Mouse (Mus musculus) lung, embryonic 16.5 days (tissue): ENCODE results near the gene Gpr35. TPM values are rescaled to one million over a fixed set of nuclear protein-coding genes. Genes with fewer than 3 reads are reported as not detected.

Source experiments
- ATAC-seq: fragments of 200-750 bp; cut with Nextera tagmentation; 2 replicates; pipeline ENCODE4 v1.8.0; 2017; ENCODE audit warnings: low read depth, mild to moderate bottlenecking, moderate library complexity
- H3K27ac ChIP-seq: fragments of 300-500 bp; sonication (generic); 2 replicates; pipeline ENCODE4 v1.5.1; 2014; ENCODE audit warnings: mild to moderate bottlenecking, control low read depth, low read length
- H3K27me3 ChIP-seq: fragments of 300-500 bp; sonication (generic); 2 replicates; pipeline ENCODE4 v1.6.1; 2014; ENCODE audit warnings: low read depth, low read length, mixed read lengths; ENCODE audit not compliant: control insufficient read depth, insufficient read depth
- H3K36me3 ChIP-seq: fragments of 300-500 bp; sonication (generic); 2 replicates; pipeline ENCODE4 v1.6.1; 2014; ENCODE audit warnings: low read length; ENCODE audit not compliant: control insufficient read depth, insufficient read depth
- H3K4me1 ChIP-seq: fragments of 300-500 bp; sonication (generic); replicated peaks from 2 replicates; pipeline ENCODE4 v1.6.1; 2014; ENCODE audit warnings: low read length, mixed read lengths; ENCODE audit not compliant: control insufficient read depth, insufficient read depth
- H3K4me2 ChIP-seq: fragments of 300-500 bp; sonication (generic); 2 replicates; pipeline ENCODE4 v1.6.1; 2014; ENCODE audit warnings: low read depth, low read length, control low read depth
- H3K4me3 ChIP-seq: fragments of 300-500 bp; sonication (generic); 2 replicates; pipeline ENCODE4 v1.5.1; 2014; ENCODE audit warnings: mild to moderate bottlenecking, low read length, control low read depth
- H3K9ac ChIP-seq: fragments of 300-500 bp; sonication (generic); 2 replicates; pipeline ENCODE4 v1.6.1; 2014; ENCODE audit warnings: low read length, control low read depth
- H3K9me3 ChIP-seq: fragments of 300-500 bp; sonication (generic); 2 replicates; pipeline ENCODE4 v1.6.1; 2016; ENCODE audit warnings: low read length; ENCODE audit not compliant: control insufficient read depth
- WGBS: fragments of 180-500 bp; shearing (Covaris S2); extraction: QIAGEN DNeasy Blood & Tissue Kit; methylation state at CpG from one replicate; pipeline ENCODE4 v1.1.7; 2014; 5-methylcytosine and 5-hydroxymethylcytosine counted together
- polyA plus RNA-seq: library from polyadenylated mRNA; unstranded; fragments of >200 nt; fragmentation: Nextera tagmentation; extraction: Ambion mirVana; gene quantifications from 2 replicates; pipeline ENCODE4 v1.2.1, GENCODE M21; 2015

Gene Gpr35
- polyA plus RNA-seq = 0.46 and 0.52 TPM in 2 replicates

- Histone ChIP-seq H3K4me1 (no peaks in the 10 kb centered on the region), H3K36me3 (peaks cover 7% of the 10 kb centered on the region), H3K9ac (no peak within 1 kb of the TSS), H3K4me2 (no peak within 1 kb of the TSS), H3K27me3 (no peaks in the 10 kb centered on the region), H3K9me3 (no peaks in the 10 kb centered on the region), H3K27ac (no peak within 1 kb of the TSS), H3K4me3 (no peak within 1 kb of the TSS)
- ATAC-seq = no peak
- WGBS = 39% methylated on average over 5 of the region's 5 CpGs
These were observed at the start of gene Gpr35 for GRCm38 (mm10) chr1:92950607-92951006. TSS of gene Gpr35 (plus strand) at chr1:92950865.

GRCm38 (mm10) chr1:92902786-92903185 is 47.9 kb upstream of the Gpr35 start, which contains the start of gene Ankmy1:
TSS of gene Ankmy1 (minus strand) at chr1:92902906.
- no peaks in the 10 kb centered on the region; the same call in 1 of the 2 replicates for H3K27me3 ChIP-seq
- no peak within 1 kb of the TSS for H3K27ac ChIP-seq
- H3K4me3 ChIP-seq = peak within 1 kb of the TSS; percentile 12
- H3K9ac ChIP-seq = no peak within 1 kb of the TSS
- peak; percentile 55 for ATAC-seq
- H3K4me1 ChIP-seq = peaks cover 12% of the 10 kb centered on the region
- no peaks in the 10 kb centered on the region for H3K36me3 ChIP-seq
- H3K4me2 ChIP-seq = peak within 1 kb of the TSS; percentile 54
- WGBS = 1% methylated on average over 15 of the region's 15 CpGs
- no peaks in the 10 kb centered on the region for H3K9me3 ChIP-seq

GRCm38 (mm10) chr1:92903627-92904026 is 47.0 kb upstream of the Gpr35 start:
- Histone ChIP-seq H3K36me3 (no peaks in the 10 kb centered on the region), H3K4me1 (peaks cover 15% of the 10 kb centered on the region), H3K27me3 (no peaks in the 10 kb centered on the region; the same call in 1 of the 2 replicates), H3K27ac (no peak overlapping the region), H3K4me2 (no peak overlapping the region), H3K4me3 (no peak overlapping the region), H3K9me3 (no peaks in the 10 kb centered on the region), H3K9ac (no peak overlapping the region)
- WGBS = 54% methylated on average over 4 of the region's 4 CpGs
- no peak for ATAC-seq

GRCm38 (mm10) chr1:92905703-92906310 is 44.9 kb upstream of the Gpr35 start:
- ATAC-seq = no peak
- Histone ChIP-seq H3K4me3 (no peak overlapping the region), H3K36me3 (no peaks in the 10 kb centered on the region)

GRCm38 (mm10) chr1:92906779-92907631 is 43.7 kb upstream of the Gpr35 start, which contains the start of gene Dusp28:
TSS of gene Dusp28 (plus strand) at chr1:92906981.
- peak within 1 kb of the TSS; percentile 87 for H3K4me2 ChIP-seq
- under 1% methylated on average over 66 of the region's 81 CpGs for WGBS
- peak within 1 kb of the TSS; percentile 83 for H3K9ac ChIP-seq
- H3K36me3 ChIP-seq = no peaks in the 10 kb centered on the region
- peak within 1 kb of the TSS; percentile 93 for H3K27ac ChIP-seq
- peak within 1 kb of the TSS; percentile 82 for H3K4me3 ChIP-seq
- no peaks in the 10 kb centered on the region for H3K9me3 ChIP-seq
- H3K27me3 ChIP-seq = no peaks in the 10 kb centered on the region; the same call in 1 of the 2 replicates
- peaks cover 28% of the 10 kb centered on the region for H3K4me1 ChIP-seq
- ATAC-seq = peak; percentile 89

More at GRCm38 (mm10) chr1:92905703-92906310, 44.9 kb upstream of the Gpr35 start:
- WGBS = 87% methylated on average over 2 of the region's 2 CpGs
- H3K9ac ChIP-seq = no peak overlapping the region
- no peak overlapping the region for H3K27ac ChIP-seq
- no peaks in the 10 kb centered on the region; the same call in 1 of the 2 replicates for H3K27me3 ChIP-seq
- no peak overlapping the region for H3K4me2 ChIP-seq
- peaks cover 22% of the 10 kb centered on the region for H3K4me1 ChIP-seq
- H3K9me3 ChIP-seq = no peaks in the 10 kb centered on the region

- Histone ChIP-seq H3K27me3 (no peaks in the 10 kb centered on the region), H3K4me2 (peak overlapping the region; percentile 87), H3K4me1 (peaks cover 33% of the 10 kb centered on the region), H3K36me3 (no peaks in the 10 kb centered on the region), H3K27ac (peak overlapping the region; percentile 93), H3K9ac (peak overlapping the region; percentile 83), H3K4me3 (peak overlapping the region; percentile 82), H3K9me3 (no peaks in the 10 kb centered on the region)
- ATAC-seq = no peak
- 41% methylated on average over 20 of the region's 20 CpGs for WGBS
These were observed 42.9 kb upstream of the Gpr35 start for GRCm38 (mm10) chr1:92907632-92908360.

- Histone ChIP-seq H3K27ac (no peak overlapping the region), H3K36me3 (no peaks in the 10 kb centered on the region), H3K9ac (no peak overlapping the region), H3K4me3 (no peak overlapping the region), H3K4me2 (no peak overlapping the region), H3K4me1 (peaks cover 29% of the 10 kb centered on the region), H3K27me3 (no peaks in the 10 kb centered on the region), H3K9me3 (no peaks in the 10 kb centered on the region)
- ATAC-seq = no peak
- WGBS = 92% methylated on average over 3 of the region's 3 CpGs
These were observed 42.0 kb upstream of the Gpr35 start for GRCm38 (mm10) chr1:92908664-92909063.

- peaks cover 3% of the 10 kb centered on the region; the same call in 1 of the 2 replicates for H3K36me3 ChIP-seq
- no peak overlapping the region for H3K27ac ChIP-seq
- WGBS = 60% methylated on average over 4 of the region's 4 CpGs
- no peak overlapping the region for H3K4me2 ChIP-seq
- no peak overlapping the region for H3K9ac ChIP-seq
- no peak for ATAC-seq
- peaks cover 29% of the 10 kb centered on the region for H3K4me1 ChIP-seq
- no peaks in the 10 kb centered on the region for H3K27me3 ChIP-seq
- H3K4me3 ChIP-seq = no peak overlapping the region
- H3K9me3 ChIP-seq = no peaks in the 10 kb centered on the region
These were observed 41.6 kb upstream of the Gpr35 start for GRCm38 (mm10) chr1:92909068-92909467.
